8 mouse cellular contexts compared by ENCODE assay signal in genomic region chr12:84407874-84408818, GRCm38 (mm10). TPM values are rescaled to one million over a fixed set of nuclear protein-coding genes. Genes with fewer than 3 reads are reported as not detected.
DNase-seq lines count a peak whose midpoint lies in the region; ATAC-seq and TF ChIP-seq lines count a peak whose summit lies in the region.

No protein-coding gene starts in this region.

- DNase-seq in heart, embryonic 10.5 days (ENCODE audit: low spot score): no peak
- DNase-seq in heart, postnatal 36 days: no peak
- peak; percentile 56 for DNase-seq in brain, embryonic 14.5 days (ENCODE audit: low read depth)
- DNase-seq in forebrain, embryonic 11.5 days (ENCODE audit: low spot score): no peak
- DNase-seq in induced T-regulatory cell, adult 2 months (ENCODE audit: low read depth): peak; percentile 93
- DNase-seq in thymus, postnatal 36 days: peak; percentile 77 to 81

- no peak for TF ChIP-seq POLR2A in brain, embryonic 14.5 days (IDR thresholded peaks at IDR 0.05; ENCODE audit: borderline replicate concordance, extremely low read depth, insufficient read depth, insufficient read length, poor library complexity, severe bottlenecking)

- H3K36me3 ChIP-seq in heart, embryonic 10.5 days: no peaks in the 10 kb centered on the region
- no peaks in the 10 kb centered on the region for H3K36me3 ChIP-seq in forebrain, embryonic 11.5 days (ENCODE audit: control insufficient read depth, insufficient read depth, low read length)
- no peaks in the 10 kb centered on the region for H3K36me3 ChIP-seq in liver, embryonic 15.5 days (replicated peaks)
- no peaks in the 10 kb centered on the region for H3K36me3 ChIP-seq in neural tube, embryonic 12.5 days

- peak overlapping the region; percentile 96 for H3K4me2 ChIP-seq in forebrain, embryonic 11.5 days (ENCODE audit: low read depth, low read length, severe bottlenecking)
- H3K4me2 ChIP-seq in liver, embryonic 15.5 days: peak overlapping the region; percentile 99
- H3K4me2 ChIP-seq in neural tube, embryonic 12.5 days (replicated peaks): peak overlapping the region; percentile 88

- H3K27ac ChIP-seq in heart, embryonic 10.5 days: peak overlapping the region; percentile 92
- H3K27ac ChIP-seq in forebrain, embryonic 11.5 days (ENCODE audit: low read depth, low read length): peak overlapping the region; percentile 31; the same call in 1 of the 2 replicates
- peak overlapping the region; percentile 81 for H3K27ac ChIP-seq in liver, embryonic 15.5 days (replicated peaks)
- peak overlapping the region; percentile 11 for H3K27ac ChIP-seq in neural tube, embryonic 12.5 days

- peak overlapping the region; percentile 82 for H3K9ac ChIP-seq in forebrain, embryonic 11.5 days (ENCODE audit: low read length)
- peak overlapping the region; percentile 78 for H3K9ac ChIP-seq in liver, embryonic 15.5 days
- peak overlapping the region; percentile 65 for H3K9ac ChIP-seq in neural tube, embryonic 12.5 days

- 2% methylated on average over 52 of the region's 52 CpGs for WGBS in heart, embryonic 10.5 days
- WGBS in forebrain, embryonic 11.5 days: 2% methylated on average over 45 of the region's 52 CpGs
- WGBS in liver, embryonic 15.5 days (ENCODE audit: insufficient replicate concordance): under 1% methylated on average over 50 of the region's 52 CpGs
- WGBS in neural tube, embryonic 12.5 days: 2% methylated on average over 46 of the region's 52 CpGs

- intact Hi-C loops in heart, postnatal 36 days (cut with DNase I): loop anchor here (2.0 to 5.0 kb wide), 2 partner anchors 45 to 121 kb away; partner anchors contain the start of gene Ptgr2

- peak; percentile 73 for ATAC-seq in forebrain, embryonic 11.5 days (replicated peaks; ENCODE audit: low FRiP score)
- peak; percentile 53 for ATAC-seq in liver, embryonic 15.5 days (ENCODE audit: insufficient read depth)
- ATAC-seq in neural tube, embryonic 12.5 days (ENCODE audit: low FRiP score, low read depth): peak; percentile 67

- no peak for TF ChIP-seq CTCF in brain, embryonic 14.5 days (IDR thresholded peaks at IDR 0.05; ENCODE audit: borderline replicate concordance, extremely low read depth, insufficient read depth, insufficient read length)

- H3K9me3 ChIP-seq in heart, embryonic 10.5 days: no peaks in the 10 kb centered on the region
- H3K9me3 ChIP-seq in forebrain, embryonic 11.5 days (ENCODE audit: control insufficient read depth, low read length): no peaks in the 10 kb centered on the region; the same call in 1 of the 2 replicates
- no peaks in the 10 kb centered on the region for H3K9me3 ChIP-seq in liver, embryonic 15.5 days (replicated peaks)
- H3K9me3 ChIP-seq in neural tube, embryonic 12.5 days: no peaks in the 10 kb centered on the region

- peaks cover 18% of the 10 kb centered on the region for H3K4me1 ChIP-seq in heart, embryonic 10.5 days
- 0 out of 2 replicates have a peak, but pooled peaks cover 4% of the 10 kb centered on the region for H3K4me1 ChIP-seq in forebrain, embryonic 11.5 days (replicated peaks; ENCODE audit: control insufficient read depth, insufficient read depth, low read length)
- H3K4me1 ChIP-seq in liver, embryonic 15.5 days (replicated peaks): peaks cover 21% of the 10 kb centered on the region
- H3K4me1 ChIP-seq in neural tube, embryonic 12.5 days: peaks cover 7% of the 10 kb centered on the region

- no peaks in the 10 kb centered on the region for H3K27me3 ChIP-seq in heart, embryonic 10.5 days (ENCODE audit: insufficient read depth, poor library complexity, severe bottlenecking)
- no peaks in the 10 kb centered on the region for H3K27me3 ChIP-seq in forebrain, embryonic 11.5 days (ENCODE audit: control insufficient read depth, insufficient read depth, low read length)
- H3K27me3 ChIP-seq in liver, embryonic 15.5 days: no peaks in the 10 kb centered on the region; the same call in 1 of the 2 replicates
- H3K27me3 ChIP-seq in neural tube, embryonic 12.5 days (replicated peaks): no peaks in the 10 kb centered on the region

- peak overlapping the region; percentile 87 for H3K4me3 ChIP-seq in heart, embryonic 10.5 days
- H3K4me3 ChIP-seq in forebrain, embryonic 11.5 days (ENCODE audit: low read depth, low read length): peak overlapping the region; percentile 72
- H3K4me3 ChIP-seq in liver, embryonic 15.5 days (replicated peaks): peak overlapping the region; percentile 86
- peak overlapping the region; percentile 60 for H3K4me3 ChIP-seq in neural tube, embryonic 12.5 days

RNA-seq across cellular contexts. Expression of gene Entpd5, which starts 0.7 kb away (rescaled TPM):
- polyA plus RNA-seq in heart, embryonic 10.5 days (2016; fragmentation: Nextera tagmentation; extraction: Ambion mirVana): 20.0 and 23.4 TPM in 2 replicates
- total RNA-seq in heart, postnatal 36 days (2021): 10 to 100 TPM; 61.6 to 68.2 TPM
- polyA plus RNA-seq in brain, embryonic 14.5 days (2012; rRNA removed): 7.1 and 9.8 TPM in 2 replicates
- 11.9 and 12.3 TPM in 2 replicates for polyA plus RNA-seq in forebrain, embryonic 11.5 days (2014; fragmentation: Nextera tagmentation; extraction: Ambion mirVana)
- polyA plus RNA-seq in liver, embryonic 15.5 days (2015; fragmentation: Nextera tagmentation; extraction: Ambion mirVana): 13.7 and 14.6 TPM in 2 replicates
- polyA plus RNA-seq in neural tube, embryonic 12.5 days (2016; fragmentation: Nextera tagmentation; extraction: Ambion mirVana): 10.1 and 11.0 TPM in 2 replicates

RNA-seq across cellular contexts. Expression of gene Bbof1, which starts 0.7 kb away (rescaled TPM):
- polyA plus RNA-seq in heart, embryonic 10.5 days (2016; fragmentation: Nextera tagmentation; extraction: Ambion mirVana): 0.57 and 1.1 TPM in 2 replicates
- total RNA-seq in heart, postnatal 36 days (2021): 1 to 10 TPM; 1.2 TPM
- polyA plus RNA-seq in brain, embryonic 14.5 days (2012; rRNA removed): 3.4 TPM in 2 replicates
- 1.5 and 2.1 TPM in 2 replicates for polyA plus RNA-seq in forebrain, embryonic 11.5 days (2014; fragmentation: Nextera tagmentation; extraction: Ambion mirVana)
- 0.21 and 0.26 TPM in 2 replicates for polyA plus RNA-seq in liver, embryonic 15.5 days (2015; fragmentation: Nextera tagmentation; extraction: Ambion mirVana)
- 2.4 and 3.0 TPM in 2 replicates for polyA plus RNA-seq in neural tube, embryonic 12.5 days (2016; fragmentation: Nextera tagmentation; extraction: Ambion mirVana)

RNA-seq across cellular contexts. Expression of gene Rnf113a2, which starts 8.8 kb away (rescaled TPM):
- 20.0 and 22.0 TPM in 2 replicates for polyA plus RNA-seq in heart, embryonic 10.5 days (2016; fragmentation: Nextera tagmentation; extraction: Ambion mirVana)
- 10 to 100 TPM; 11.7 to 12.1 TPM for total RNA-seq in heart, postnatal 36 days (2021)
- 14.3 and 15.2 TPM in 2 replicates for polyA plus RNA-seq in brain, embryonic 14.5 days (2012; rRNA removed)
- 23.9 and 29.2 TPM in 2 replicates for polyA plus RNA-seq in forebrain, embryonic 11.5 days (2014; fragmentation: Nextera tagmentation; extraction: Ambion mirVana)
- polyA plus RNA-seq in liver, embryonic 15.5 days (2015; fragmentation: Nextera tagmentation; extraction: Ambion mirVana): 12.2 and 12.6 TPM in 2 replicates
- polyA plus RNA-seq in neural tube, embryonic 12.5 days (2016; fragmentation: Nextera tagmentation; extraction: Ambion mirVana): 28.2 and 28.6 TPM in 2 replicates

RNA-seq across cellular contexts. Expression of gene Aldh6a1, which starts 42.7 kb away (rescaled TPM):
- 23.8 and 31.3 TPM in 2 replicates for polyA plus RNA-seq in heart, embryonic 10.5 days (2016; fragmentation: Nextera tagmentation; extraction: Ambion mirVana)
- total RNA-seq in heart, postnatal 36 days (2021): 100 to 1,000 TPM; 208 to 210 TPM
- 18.0 and 19.3 TPM in 2 replicates for polyA plus RNA-seq in brain, embryonic 14.5 days (2012; rRNA removed)
- polyA plus RNA-seq in forebrain, embryonic 11.5 days (2014; fragmentation: Nextera tagmentation; extraction: Ambion mirVana): 20.8 and 21.0 TPM in 2 replicates
- 33.7 and 38.1 TPM in 2 replicates for polyA plus RNA-seq in liver, embryonic 15.5 days (2015; fragmentation: Nextera tagmentation; extraction: Ambion mirVana)
- 24.0 and 25.9 TPM in 2 replicates for polyA plus RNA-seq in neural tube, embryonic 12.5 days (2016; fragmentation: Nextera tagmentation; extraction: Ambion mirVana)

RNA-seq across cellular contexts. Expression of gene Lin52, which starts 43.1 kb away (rescaled TPM):
- polyA plus RNA-seq in heart, embryonic 10.5 days (2016; fragmentation: Nextera tagmentation; extraction: Ambion mirVana): 17.7 and 20.5 TPM in 2 replicates
- total RNA-seq in heart, postnatal 36 days (2021): 10 to 100 TPM; 12.4 to 14.9 TPM
- polyA plus RNA-seq in brain, embryonic 14.5 days (2012; rRNA removed): 24.5 and 40.8 TPM in 2 replicates
- polyA plus RNA-seq in forebrain, embryonic 11.5 days (2014; fragmentation: Nextera tagmentation; extraction: Ambion mirVana): 36.5 and 38.6 TPM in 2 replicates
- 11.9 and 13.3 TPM in 2 replicates for polyA plus RNA-seq in liver, embryonic 15.5 days (2015; fragmentation: Nextera tagmentation; extraction: Ambion mirVana)
- 33.1 and 34.0 TPM in 2 replicates for polyA plus RNA-seq in neural tube, embryonic 12.5 days (2016; fragmentation: Nextera tagmentation; extraction: Ambion mirVana)

Comparison
In these comparisons a context has a peak if more than half of its experiments do, and no peak if none do; other contexts are left out.
1. DNase-seq: peak in brain, embryonic 14.5 days (single experiment), induced T-regulatory cell, adult 2 months (single experiment) and thymus, postnatal 36 days (2 of 2); none in heart, embryonic 10.5 days (single experiment), heart, postnatal 36 days (0 of 2) and forebrain, embryonic 11.5 days (single experiment).
2. H3K27ac ChIP-seq: peak in every context shown above with its lines; median percentile 92 in heart, embryonic 10.5 days; 81 in liver, embryonic 15.5 days; 31 in forebrain, embryonic 11.5 days; 11 in neural tube, embryonic 12.5 days.
3. Peak in every context shown above with its lines, with median percentiles within 50 percentile points of each other: H3K4me3 ChIP-seq, ATAC-seq, H3K4me2 ChIP-seq and H3K9ac ChIP-seq.